Mouse (Mus musculus): Measurements from ENCODE around the gene Ptcd1. TPM values are rescaled to one million over a fixed set of nuclear protein-coding genes. Genes with fewer than 3 reads are reported as not detected.
A peak's percentile ranks its signal among the peaks of the same experiment; 100 is the strongest.

The Ptcd1 gene
- total and polyA plus RNA-seq, 3 experiments = 11.4 to 13.9 (median 11.7) TPM

DNA sequence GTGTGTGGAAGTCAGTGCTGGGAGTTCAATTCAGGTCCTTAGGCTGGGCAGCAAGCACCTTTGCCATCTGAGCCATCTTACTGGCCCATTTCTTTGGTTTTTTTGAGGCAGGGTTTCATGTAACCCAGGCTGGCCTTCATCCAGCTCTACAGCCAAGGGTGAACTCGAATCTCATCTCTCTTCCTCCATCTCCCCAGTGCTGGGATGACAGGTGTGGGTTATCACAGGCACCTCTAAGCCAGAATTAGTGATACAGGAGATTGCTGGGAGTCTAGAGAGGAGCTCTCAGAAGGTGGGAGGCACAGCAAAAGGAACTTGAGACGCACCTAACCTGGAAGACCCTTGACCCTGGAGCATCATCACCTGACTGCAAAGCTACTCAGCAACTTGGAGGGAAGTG is 53.5 kb downstream of the Ptcd1 start:
- H3K9me3 ChIP-seq (replicated peaks; ENCODE audit: low read length) = peaks cover 5% of the 10 kb centered on the region
- H3K9ac ChIP-seq (ENCODE audit: insufficient read depth, low read depth) = no peak overlapping the region
- peak overlapping the region; percentile 73; the same call in 1 of the 2 replicates for H3K4me2 ChIP-seq (ENCODE audit: insufficient read depth, low read depth, poor library complexity, severe bottlenecking)
- dilution Hi-C loops (cut with MboI; ENCODE audit: extremely low pct_ligation_motif_present, extremely low pct_unique_long_range_greater_than_20kb, low sequenced_read_pairs) (no loop called here), in situ Hi-C loops (cut with MboI; ENCODE audit: low pct_ligation_motif_present, low pct_unique_long_range_greater_than_20kb, low sequenced_read_pairs) (no loop called here)
- peaks cover 24 to 53% of the 10 kb centered on the region in 2 experiments for H3K36me3 ChIP-seq (replicated peaks in 1 of 2; ENCODE audit: control insufficient read depth in 1 of 2, insufficient read depth in 1 of 2, low read length in 1 of 2)
- TF ChIP-seq RCOR1 (conservative IDR thresholded peaks at IDR 0.05; ENCODE audit: low read depth, low read length) (no peak), IRF4 (IDR thresholded peaks at IDR 0.05; ENCODE audit: low read depth, low read length) (no peak), SMC3 (IDR thresholded peaks at IDR 0.05; ENCODE audit: low read depth, low read length) (no peak), HCFC1 (IDR thresholded peaks at IDR 0.05; ENCODE audit: low read depth, low read length) (no peak), ELF1 (IDR thresholded peaks at IDR 0.05; ENCODE audit: low read depth, low read length) (no peak), JUND (conservative IDR thresholded peaks at IDR 0.05; ENCODE audit: low read depth, low read length) (no peak), GABPA (IDR thresholded peaks at IDR 0.05; ENCODE audit: insufficient replicate concordance, low read depth, low read length) (no peak), SIN3A (IDR thresholded peaks at IDR 0.05; ENCODE audit: low read length) (no peak), MYC (IDR thresholded peaks at IDR 0.05; ENCODE audit: low read depth, low read length) (no peak), ZNF384 (IDR thresholded peaks at IDR 0.05; ENCODE audit: low read depth, low read length) (no peak), TBP (conservative IDR thresholded peaks at IDR 0.05; ENCODE audit: low read depth, low read length) (no peak), TCF12 (IDR thresholded peaks at IDR 0.05; ENCODE audit: low read depth, low read length) (no peak), JUN (IDR thresholded peaks at IDR 0.05; ENCODE audit: insufficient read depth, low read depth, low read length) (no peak)
- H3K27me3 ChIP-seq (replicated peaks) = no peaks in the 10 kb centered on the region
- peaks cover 39% of the 10 kb centered on the region for H3K79me2 ChIP-seq (replicated peaks; ENCODE audit: control insufficient read depth, extremely low read depth, insufficient read depth, poor library complexity, severe bottlenecking)
- peak overlapping the region; percentile 13 to 98 (median 97) for H3K4me3 ChIP-seq (replicated peaks in 1 of 3; ENCODE audit: low read depth in 2 of 3, low read length in 2 of 3, poor library complexity in 1 of 3)
- peaks cover 2 to 13% of the 10 kb centered on the region in 2 experiments; a peak in 2 of 4 replicates for H3K4me1 ChIP-seq (ENCODE audit: control insufficient read depth in 1 of 2, insufficient read depth in 2 of 2)
- DNase-seq (ENCODE audit: extremely low read depth) = no peak
- H3K27ac ChIP-seq (ENCODE audit: insufficient read depth, low read depth) = no peak overlapping the region

DNA sequence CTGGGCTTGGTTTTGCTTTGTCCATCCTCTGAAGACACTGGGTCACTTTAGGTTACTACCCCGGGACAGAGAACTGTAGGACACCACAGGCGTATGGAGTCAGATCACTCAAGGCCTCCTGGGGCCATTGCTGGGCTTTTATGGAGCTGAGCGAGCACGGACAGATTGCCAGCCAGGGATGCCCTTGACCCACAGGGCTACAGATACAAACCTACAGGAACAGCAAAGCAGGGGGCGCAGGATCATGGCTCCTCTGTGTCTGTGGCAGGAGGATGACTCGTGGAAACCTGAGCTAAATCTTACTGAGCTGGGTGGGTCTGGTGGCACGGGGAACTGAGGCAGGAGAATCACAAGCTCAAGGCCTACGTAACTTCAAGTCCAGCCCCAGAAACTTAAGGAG is 54.3 kb downstream of the Ptcd1 start:
- DNase-seq (ENCODE audit: extremely low read depth) = no peak
- no peak overlapping the region for H3K4me3 ChIP-seq (replicated peaks in 1 of 3; ENCODE audit: low read depth in 2 of 3, low read length in 2 of 3, poor library complexity in 1 of 3)
- H3K36me3 ChIP-seq (replicated peaks in 1 of 2; ENCODE audit: control insufficient read depth in 1 of 2, insufficient read depth in 1 of 2, low read length in 1 of 2) = peaks cover 27 to 53% of the 10 kb centered on the region in 2 experiments
- H3K79me2 ChIP-seq (replicated peaks; ENCODE audit: control insufficient read depth, extremely low read depth, insufficient read depth, poor library complexity, severe bottlenecking) = peaks cover 30% of the 10 kb centered on the region
- TF ChIP-seq MYC (IDR thresholded peaks at IDR 0.05; ENCODE audit: low read depth, low read length) (no peak), KAT2A (IDR thresholded peaks at IDR 0.05; ENCODE audit: insufficient replicate concordance, low read length) (no peak), POLR2AphosphoS2 (IDR thresholded peaks at IDR 0.05; ENCODE audit: low read depth, low read length) (no peak), MXI1 (IDR thresholded peaks at IDR 0.05; ENCODE audit: low read depth, low read length) (no peak), E2F4 (IDR thresholded peaks at IDR 0.05; ENCODE audit: insufficient replicate concordance, low read depth, low read length) (no peak), ZNF384 (IDR thresholded peaks at IDR 0.05; ENCODE audit: low read depth, low read length) (no peak), ELF1 (IDR thresholded peaks at IDR 0.05; ENCODE audit: low read depth, low read length) (no peak)
- H3K4me2 ChIP-seq (ENCODE audit: insufficient read depth, low read depth, poor library complexity, severe bottlenecking) = no peak overlapping the region
- no peaks in the 10 kb centered on the region for H3K9me3 ChIP-seq (replicated peaks; ENCODE audit: low read length)
- no peak overlapping the region for H3K27ac ChIP-seq (ENCODE audit: insufficient read depth, low read depth)
- H3K4me1 ChIP-seq (ENCODE audit: control insufficient read depth in 1 of 2, insufficient read depth in 2 of 2) = peaks cover 2 to 13% of the 10 kb centered on the region in 2 experiments; a peak in 2 of 4 replicates
- in situ Hi-C loops (cut with MboI; ENCODE audit: low pct_ligation_motif_present, low pct_unique_long_range_greater_than_20kb, low sequenced_read_pairs) = no loop called here
- no peaks in the 10 kb centered on the region for H3K27me3 ChIP-seq (replicated peaks)
- dilution Hi-C loops (cut with MboI; ENCODE audit: extremely low pct_ligation_motif_present, extremely low pct_unique_long_range_greater_than_20kb, low sequenced_read_pairs) = no loop called here
- no peak overlapping the region for H3K9ac ChIP-seq (ENCODE audit: insufficient read depth, low read depth)

All from CH12.LX (cell line).